Mouse (Mus musculus) bone marrow, adult 2 months (tissue): ENCODE measurements around the gene Cib2. TPM values are rescaled to one million over a fixed set of nuclear protein-coding genes. Genes with fewer than 3 reads are reported as not detected.
"Not testable (repeated sequence)": the region's sequence is repeated elsewhere in the genome, so short reads cannot be mapped to it uniquely, and the experiment has no call there.

Experiments
- H3K27ac ChIP-seq: fragments of 200-500 bp; 2 replicates; pipeline ENCODE4 v1.5.1; 2012; ENCODE audit warnings: low read depth, mild to moderate bottlenecking, control low read depth, inconsistent platforms, low read length; ENCODE audit not compliant: control insufficient read depth, poor library complexity, insufficient read depth
- H3K4me1 ChIP-seq: fragments of 200-500 bp; 2 replicates; pipeline ENCODE4 v1.6.1; 2011; ENCODE audit warnings: low read length; ENCODE audit not compliant: control insufficient read depth, insufficient read depth
- H3K4me3 ChIP-seq: fragments of 200-500 bp; replicated peaks from 2 replicates; pipeline ENCODE3; 2011; ENCODE audit warnings: mild to moderate bottlenecking, low read depth, low read length, control low read depth; ENCODE audit not compliant: control insufficient read depth
- CTCF ChIP-seq: fragments of 200-500 bp; IDR thresholded peaks from 2 replicates; pipeline ENCODE4 v1.5.1; 2011; ENCODE audit warnings: low read length, control low read depth; ENCODE audit not compliant: control insufficient read depth, insufficient read depth
- POLR2A ChIP-seq: fragments of 200-500 bp; IDR thresholded peaks from 2 replicates; pipeline ENCODE4 v1.6.1; 2011; ENCODE audit warnings: low read depth, mild to moderate bottlenecking, control low read depth, low read length, borderline replicate concordance; ENCODE audit not compliant: control insufficient read depth
- WGBS: fragments of 180-500 bp; shearing (Covaris S2); methylation state at CpG from one replicate; pipeline ENCODE4 v1.1.7; 2018; 5-methylcytosine and 5-hydroxymethylcytosine counted together
- polyA plus RNA-seq: library from polyadenylated mRNA; stranded (reverse); fragments of >200 nt; gene quantifications from 2 replicates; pipeline ENCODE4 v1.2.4, GENCODE M21; 2011; ENCODE audit warnings: low replicate concordance; ENCODE audit not compliant: missing spikeins, insufficient read depth, insufficient read length

Gene Cib2
- polyA plus RNA-seq, 1 experiment, result 9.9 TPM

DNA sequence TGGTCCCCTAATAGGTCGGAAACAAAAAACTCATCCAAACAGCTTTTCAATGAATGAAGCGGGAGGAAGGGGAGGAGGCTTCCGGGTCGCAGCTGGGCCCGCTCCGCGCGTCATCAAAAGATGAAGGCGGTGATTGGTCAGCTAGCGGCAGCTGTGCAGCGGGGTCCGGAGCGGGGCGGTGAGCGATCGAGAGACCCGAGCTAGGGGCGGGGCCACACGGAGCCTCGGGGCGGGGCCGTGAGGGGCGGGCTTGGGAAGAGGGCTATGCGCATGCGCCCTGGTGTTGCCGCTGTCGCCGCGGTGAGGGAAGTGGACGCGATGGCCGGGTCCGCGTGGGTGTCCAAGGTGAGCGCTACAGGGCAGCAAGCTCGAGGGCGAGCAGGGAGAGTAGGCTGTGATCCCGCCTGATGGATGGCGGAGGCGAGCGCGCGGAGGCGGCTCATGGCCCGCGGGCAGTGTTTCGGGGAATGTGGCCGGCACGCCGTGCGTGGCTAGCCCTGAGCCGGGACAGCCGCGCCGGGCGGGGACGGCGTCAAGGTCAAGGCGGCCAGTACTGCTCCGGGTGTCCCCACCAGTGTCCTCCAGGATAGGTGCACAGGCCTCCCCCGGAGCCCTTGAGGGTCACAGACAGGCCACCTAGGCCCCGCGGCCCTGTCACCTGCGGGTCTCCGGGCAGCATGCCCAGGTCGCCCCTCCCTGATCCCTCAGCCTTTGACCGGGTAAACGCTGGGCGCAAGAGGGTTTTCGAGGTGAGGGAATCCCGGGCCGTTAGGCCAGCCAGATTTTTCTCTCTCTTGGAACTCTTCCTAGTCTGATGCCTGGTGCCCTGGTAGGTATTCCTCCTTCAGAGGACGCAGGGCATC lies 26.4 kb upstream of the Cib2 start, which contains the start of gene Idh3a:
Gene Idh3a (plus strand): TSS at position 136 of the 863 bp plus-strand sequence.
- peak within 1 kb of the TSS; percentile 43; the same call in 1 of the 2 replicates for H3K27ac ChIP-seq
- H3K4me3 ChIP-seq, result peak within 1 kb of the TSS; percentile 96
- WGBS, result under 1% methylated on average over 73 of the region's 73 CpGs
- no peaks in the 10 kb centered on the region for H3K4me1 ChIP-seq
- TF ChIP-seq POLR2A (peak; percentile 73; the same call in 1 of the 2 replicates), CTCF (no peak)

DNA sequence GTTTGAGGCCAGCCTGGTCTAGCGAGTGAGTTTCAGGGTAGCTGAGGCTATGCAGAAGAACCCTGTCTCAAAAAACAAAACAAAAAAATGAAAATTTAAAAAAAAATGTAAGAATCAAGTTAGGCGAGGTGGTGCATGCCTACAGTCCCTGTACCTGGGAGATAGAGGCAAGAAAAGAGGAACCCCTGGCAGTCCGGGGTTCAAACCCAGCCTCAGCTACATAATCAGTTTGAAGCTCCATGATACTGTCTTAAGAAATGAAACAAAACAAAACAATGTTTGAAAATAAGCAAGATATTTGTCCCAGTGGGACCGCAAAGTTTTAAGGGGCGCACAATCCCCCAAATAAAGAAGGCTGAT lies 25.8 kb upstream of the Cib2 start:
- H3K27ac ChIP-seq, result no peak overlapping the region
- no peak overlapping the region for H3K4me3 ChIP-seq
- 28% methylated on average over 5 of the region's 5 CpGs for WGBS
- no peaks in the 10 kb centered on the region for H3K4me1 ChIP-seq
- TF ChIP-seq CTCF (no peak), POLR2A (no peak)

DNA sequence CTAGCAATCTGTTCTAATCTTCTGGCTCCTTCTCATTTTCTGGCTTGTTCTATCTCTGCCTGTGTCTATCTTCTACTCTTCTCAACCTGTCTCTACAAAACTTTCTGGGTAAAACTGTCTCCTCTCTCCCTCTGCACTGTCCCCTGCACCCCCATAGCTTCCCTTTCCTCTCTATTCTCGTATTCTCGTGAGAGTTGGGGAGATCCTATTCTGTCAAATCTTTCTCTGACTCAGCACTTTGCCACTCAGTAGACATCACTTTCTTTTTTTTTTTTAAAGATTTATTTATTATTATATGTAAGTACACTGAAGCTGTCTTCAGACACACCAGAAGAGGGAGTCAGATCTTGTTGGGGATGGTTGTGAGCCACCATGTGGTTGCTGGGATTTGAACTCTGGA lies 24.1 kb upstream of the Cib2 start:
- 52% methylated on average over 2 of the region's 2 CpGs for WGBS
- H3K4me1 ChIP-seq, H3K4me3 ChIP-seq, H3K27ac ChIP-seq: not testable (repeated sequence)

DNA sequence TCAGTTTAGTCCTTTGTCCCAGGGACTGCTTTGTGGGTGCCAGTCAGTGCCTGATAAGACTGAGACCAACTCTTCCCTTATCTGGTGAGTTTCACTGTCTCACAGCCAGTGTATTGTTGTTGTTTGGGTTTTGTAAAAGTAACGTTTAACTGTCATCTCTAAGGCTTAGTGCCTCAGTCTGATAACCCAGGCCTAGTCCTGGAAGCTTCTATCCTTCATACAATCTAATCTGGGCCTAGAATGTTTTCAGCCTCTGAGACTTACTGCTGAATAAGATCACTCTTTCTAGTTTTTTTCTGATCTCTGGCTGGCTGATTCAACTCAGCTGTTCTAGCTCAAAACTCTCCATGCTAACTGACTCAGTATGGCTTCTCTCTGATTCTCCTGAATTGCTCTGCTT lies 23.7 kb upstream of the Cib2 start:
- Histone ChIP-seq H3K4me1 (no peaks in the 10 kb centered on the region), H3K27ac (no peak overlapping the region), H3K4me3 (no peak overlapping the region)
- no peak for TF ChIP-seq POLR2A
- TF ChIP-seq CTCF, result no peak
- WGBS, result 48% methylated on average over 1 of the region's 1 CpGs

GRCm38 (mm10) chr9:54571130-54571839 lies 11.3 kb upstream of the Cib2 start:
- Histone ChIP-seq H3K4me3 (no peak overlapping the region), H3K27ac (no peak overlapping the region), H3K4me1 (no peaks in the 10 kb centered on the region; the same call in 1 of the 2 replicates)
- 78% methylated on average over 9 of the region's 9 CpGs for WGBS
- TF ChIP-seq POLR2A (no peak), CTCF (no peak)

DNA sequence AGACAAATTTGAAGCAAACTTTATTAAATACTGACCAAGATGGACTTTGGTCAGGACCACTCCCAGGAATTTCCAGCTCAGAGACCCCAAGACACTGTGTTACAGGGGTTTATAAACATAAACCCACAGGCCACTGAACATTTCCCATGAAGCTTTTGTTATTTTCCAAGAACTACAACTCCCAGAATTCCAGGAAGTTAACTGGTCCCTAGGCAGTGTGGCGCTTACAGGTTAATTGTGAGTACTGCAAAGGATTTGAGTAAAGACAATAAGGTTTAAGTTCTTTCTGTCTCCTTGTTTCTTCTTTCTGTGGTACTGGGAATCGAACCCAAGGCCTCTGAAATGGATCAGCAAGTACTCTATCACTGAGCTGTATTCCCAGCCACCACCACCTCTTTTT lies 8.7 kb upstream of the Cib2 start:
- H3K27ac ChIP-seq, result no peak overlapping the region
- WGBS, result 77% methylated on average over 2 of the region's 2 CpGs
- TF ChIP-seq POLR2A (no peak), CTCF (no peak)
- H3K4me3 ChIP-seq, result no peak overlapping the region
- H3K4me1 ChIP-seq, result no peaks in the 10 kb centered on the region; the same call in 1 of the 2 replicates

- no peak overlapping the region for H3K4me3 ChIP-seq
- no peaks in the 10 kb centered on the region; the same call in 1 of the 2 replicates for H3K4me1 ChIP-seq
- TF ChIP-seq POLR2A (no peak), CTCF (no peak)
- WGBS, result 19% methylated on average over 4 of the region's 4 CpGs
- no peak overlapping the region for H3K27ac ChIP-seq
Observed at GRCm38 (mm10) chr9:54566958-54567357, 6.9 kb upstream of the Cib2 start.

DNA sequence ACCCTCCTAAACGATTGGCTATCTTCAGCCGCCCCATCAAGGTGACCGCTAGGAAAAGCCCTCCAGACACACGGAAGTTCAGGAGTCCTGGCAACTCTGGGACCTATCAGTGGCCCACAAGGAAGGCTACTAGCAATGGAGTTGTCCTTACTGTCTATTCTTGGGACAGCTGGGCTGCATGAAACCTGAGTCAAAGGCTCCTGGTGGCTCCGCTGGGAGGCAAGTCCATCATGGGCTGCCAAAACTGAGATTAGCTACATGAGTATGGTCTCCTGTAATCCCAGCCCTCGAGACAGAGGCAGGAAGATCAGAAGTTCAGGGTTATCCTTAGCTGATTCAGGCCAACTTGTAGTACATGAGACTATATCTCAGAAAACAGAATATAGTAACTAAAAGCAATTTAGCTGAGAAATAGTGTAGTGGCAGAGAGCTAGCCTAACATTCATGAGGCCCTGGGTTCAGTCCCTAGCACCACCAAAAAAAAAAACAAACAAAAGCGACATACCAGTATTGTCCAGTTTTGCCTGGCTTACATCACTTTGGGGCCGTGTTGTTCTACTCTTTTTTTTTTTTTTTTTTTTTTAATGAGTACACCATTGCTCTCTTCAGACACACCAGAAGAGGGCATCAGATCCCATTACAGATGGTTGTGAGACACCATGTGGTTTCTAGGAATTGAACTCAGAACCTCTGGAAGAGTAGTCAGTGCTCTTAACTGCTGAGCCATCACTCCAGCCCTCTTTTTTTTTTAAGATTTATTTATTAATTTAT lies 998 bp upstream of the Cib2 start:
- Histone ChIP-seq H3K4me1 (no peaks in the 10 kb centered on the region), H3K27ac (no peak overlapping the region), H3K4me3 (no peak overlapping the region)
- WGBS, result 88% methylated on average over 8 of the region's 8 CpGs
- TF ChIP-seq POLR2A (no peak), CTCF (no peak)
